Mouse (Mus musculus) spleen, postnatal 4 days (tissue): ENCODE data around the gene Hmgb4.

Experiments used
- DNase-seq, 2 experiments: peaks; one replicate each; pipeline ENCODE4 v3.0.0; 2022; ENCODE audit warnings: low spot score in 2 of 2

Hmgb4 gene

DNA sequence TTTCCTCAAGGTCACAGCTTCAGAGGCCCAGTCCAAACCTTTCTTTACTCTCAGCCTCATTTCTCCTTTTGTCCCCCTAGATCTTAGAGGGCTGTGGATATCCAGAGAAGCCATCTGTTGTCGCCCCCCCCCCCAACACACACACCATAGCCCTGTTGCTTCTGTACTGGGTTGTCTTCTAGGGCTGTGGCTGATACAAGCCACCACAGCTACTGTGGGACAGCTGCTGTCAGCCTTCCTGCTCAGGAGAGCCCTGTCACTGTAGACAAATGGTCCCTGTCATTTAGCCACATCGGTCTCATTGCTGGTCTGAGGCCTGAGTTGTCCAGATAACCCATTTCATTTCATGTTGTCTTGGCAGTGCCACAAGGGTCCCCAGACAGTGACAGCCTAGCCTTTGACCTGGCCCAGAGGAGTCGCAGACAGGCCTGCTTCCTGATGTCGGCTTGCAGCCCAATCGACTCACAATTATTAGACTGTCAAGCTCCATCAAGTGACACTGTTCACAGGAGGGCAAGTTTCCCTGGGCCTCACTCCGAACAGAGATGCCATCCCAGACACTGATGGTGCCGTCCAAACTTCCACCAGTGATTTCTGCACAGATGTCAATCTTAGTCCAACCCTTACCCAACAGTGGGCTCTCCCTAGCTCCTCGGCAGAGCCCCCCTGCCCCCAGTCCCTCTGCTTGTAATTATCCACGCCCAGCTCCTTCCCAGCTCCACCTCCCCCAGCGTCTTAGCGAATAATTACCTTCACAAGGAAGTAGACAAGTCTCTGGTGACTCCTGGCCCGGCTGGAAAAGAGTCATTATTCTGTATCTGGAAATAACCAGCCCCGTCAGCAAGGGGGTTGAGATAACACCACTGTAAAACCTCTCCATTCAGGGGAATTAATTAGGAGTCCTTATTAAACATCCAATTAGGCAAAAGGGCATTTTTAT, 33.1 kb downstream of the Hmgb4 start:
- no peak for DNase-seq

DNA sequence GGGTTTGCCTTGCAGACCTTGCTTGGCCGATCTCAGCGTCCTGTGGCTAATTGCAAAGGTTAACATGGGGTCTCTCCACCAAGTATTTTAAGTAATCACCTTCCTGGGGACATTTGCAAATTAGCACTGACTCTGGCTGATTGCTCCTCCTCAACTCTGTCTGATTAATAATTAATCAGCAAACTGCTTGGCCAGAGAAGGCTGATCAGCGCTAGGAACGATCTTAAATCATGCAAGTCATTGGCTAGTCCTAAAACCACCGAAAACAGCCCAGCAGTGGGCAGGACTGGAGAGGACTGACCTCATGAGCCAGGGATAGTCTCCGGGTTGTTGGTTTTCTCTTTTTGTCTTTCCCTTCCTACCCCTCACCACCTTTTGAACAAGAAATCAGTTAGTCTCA, 36.3 kb downstream of the Hmgb4 start:
- no peak for DNase-seq

DNA sequence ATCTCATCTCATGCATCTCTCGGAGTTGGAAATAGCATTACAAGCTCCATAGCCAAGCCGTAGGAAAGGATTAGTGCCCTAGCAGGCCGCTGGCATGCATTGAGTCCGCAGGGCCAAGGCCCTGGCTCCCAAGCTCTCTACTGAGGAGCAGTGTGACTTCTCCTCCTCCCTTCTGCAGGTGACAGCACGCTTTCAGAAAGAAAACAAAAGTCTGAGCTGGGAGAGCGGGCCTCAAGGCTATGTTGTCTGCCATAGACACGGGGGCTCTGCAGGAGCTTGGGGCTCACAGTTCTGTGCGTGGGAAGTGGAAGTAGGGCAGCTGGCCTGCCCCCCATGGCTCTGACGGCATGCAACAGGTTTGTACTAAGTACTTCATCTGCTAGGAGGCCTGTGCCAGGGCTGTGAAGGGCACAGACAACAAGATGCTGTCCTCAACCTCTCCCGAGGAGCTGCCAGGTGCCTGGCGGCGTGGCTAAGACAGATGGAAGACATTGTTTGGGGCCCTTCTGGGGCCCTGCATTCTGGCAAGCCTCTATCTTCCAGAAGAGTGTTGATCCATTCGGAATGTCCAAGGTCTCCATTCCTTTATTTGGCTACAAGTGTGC, 42.7 kb downstream of the Hmgb4 start:
- DNase-seq = no peak
